Mouse (Mus musculus): ENCODE results near the gene Cyp4a32.
"Not testable (repeated sequence)": the region's sequence is repeated elsewhere in the genome, so short reads cannot be mapped to it uniquely, and the experiment has no call there.

The Cyp4a32 gene

GRCm38 (mm10) chr4:115600611-115601010 lies at the start of gene Cyp4a32:
TSS of gene Cyp4a32 (plus strand) at chr4:115600969.
- not testable (repeated sequence) for DNase-seq (ENCODE audit: low read depth, low spot score)

- no peak for DNase-seq (ENCODE audit: low read depth, low spot score)
Measured at GRCm38 (mm10) chr4:115552726-115553125, 48.0 kb upstream of the Cyp4a32 start.

- DNase-seq (ENCODE audit: low read depth, low spot score), result no peak
Measured at GRCm38 (mm10) chr4:115555513-115555912, 45.3 kb upstream of the Cyp4a32 start.

- no peak for DNase-seq (ENCODE audit: low read depth, low spot score)
Measured at GRCm38 (mm10) chr4:115557861-115558561, 42.8 kb upstream of the Cyp4a32 start.

- DNase-seq (ENCODE audit: low read depth, low spot score), result not testable (repeated sequence)
Measured at GRCm38 (mm10) chr4:115561236-115561635, 39.5 kb upstream of the Cyp4a32 start.

GRCm38 (mm10) chr4:115563401-115563800 lies 37.4 kb upstream of the Cyp4a32 start, which contains the start of gene Cyp4a31:
TSS of gene Cyp4a31 (plus strand) at chr4:115563649.
- no peak for DNase-seq (ENCODE audit: low read depth, low spot score)

- not testable (repeated sequence) for DNase-seq (ENCODE audit: low read depth, low spot score)
Measured at GRCm38 (mm10) chr4:115564469-115565225, 36.1 kb upstream of the Cyp4a32 start.

- DNase-seq (ENCODE audit: low read depth, low spot score), result no peak
Measured at GRCm38 (mm10) chr4:115575255-115575654, 25.5 kb upstream of the Cyp4a32 start.

GRCm38 (mm10) chr4:115575776-115576175 lies 25.0 kb upstream of the Cyp4a32 start:
- DNase-seq (ENCODE audit: low read depth, low spot score), result no peak

GRCm38 (mm10) chr4:115583036-115583435 lies 17.7 kb upstream of the Cyp4a32 start:
- no peak for DNase-seq (ENCODE audit: low read depth, low spot score)

GRCm38 (mm10) chr4:115596357-115596756 lies 4.4 kb upstream of the Cyp4a32 start:
- no peak for DNase-seq (ENCODE audit: low read depth, low spot score)

- no peak for DNase-seq (ENCODE audit: low read depth, low spot score)
Measured at GRCm38 (mm10) chr4:115596824-115597336, 3.9 kb upstream of the Cyp4a32 start.

- no peak for DNase-seq (ENCODE audit: low read depth, low spot score)
Measured at GRCm38 (mm10) chr4:115614005-115614404, 13.2 kb downstream of the Cyp4a32 start.

GRCm38 (mm10) chr4:115625560-115625959 lies 24.8 kb downstream of the Cyp4a32 start:
- DNase-seq (ENCODE audit: low read depth, low spot score), result not testable (repeated sequence)

GRCm38 (mm10) chr4:115642967-115643754 lies 42.4 kb downstream of the Cyp4a32 start:
- no peak for DNase-seq (ENCODE audit: low read depth, low spot score)

- no peak for DNase-seq (ENCODE audit: low read depth, low spot score)
Measured at GRCm38 (mm10) chr4:115645371-115645770, 44.6 kb downstream of the Cyp4a32 start.

GRCm38 (mm10) chr4:115647580-115647979 lies 46.8 kb downstream of the Cyp4a32 start, which contains the start of gene Cyp4b1:
TSS of gene Cyp4b1 (minus strand) at chr4:115647723.
- DNase-seq (ENCODE audit: low read depth, low spot score), result no peak

GRCm38 (mm10) chr4:115648752-115649151 lies 48.0 kb downstream of the Cyp4a32 start:
- DNase-seq (ENCODE audit: low read depth, low spot score), result no peak

- no peak for DNase-seq (ENCODE audit: low read depth, low spot score)
Measured at GRCm38 (mm10) chr4:115649344-115649743, 48.6 kb downstream of the Cyp4a32 start.

- DNase-seq (ENCODE audit: low read depth, low spot score), result no peak
Measured at GRCm38 (mm10) chr4:115650866-115651265, 50.1 kb downstream of the Cyp4a32 start.

- not testable (repeated sequence) for DNase-seq (ENCODE audit: low read depth, low spot score)
Measured at GRCm38 (mm10) chr4:115655841-115656534, 55.2 kb downstream of the Cyp4a32 start.
